Mouse (Mus musculus) kidney, adult 2 months (tissue): Measurements from ENCODE around the gene Polr2c. TPM values are rescaled to one million over a fixed set of nuclear protein-coding genes. Genes with fewer than 3 reads are reported as not detected.

Experiments
- DNase-seq: peaks from one replicate; pipeline ENCODE4 v3.0.0; 2021
- H3K27ac ChIP-seq: fragments of 200-500 bp; 2 replicates; pipeline ENCODE4 v1.5.1; 2012; ENCODE audit warnings: low read depth, low read length, control low read depth, inconsistent platforms; ENCODE audit not compliant: insufficient read depth
- H3K27me3 ChIP-seq: fragments of 200-500 bp; replicated peaks from 2 replicates; pipeline ENCODE4 v1.6.1; 2012; ENCODE audit warnings: mild to moderate bottlenecking, moderate library complexity, low read length, inconsistent platforms; ENCODE audit not compliant: control insufficient read depth, insufficient read depth
- H3K36me3 ChIP-seq: fragments of 200-500 bp; 2 replicates; pipeline ENCODE4 v1.6.1; 2012; ENCODE audit warnings: mild to moderate bottlenecking, moderate library complexity, low read length, inconsistent platforms; ENCODE audit not compliant: control insufficient read depth, insufficient read depth
- H3K4me1 ChIP-seq: fragments of 200-500 bp; 2 replicates; pipeline ENCODE4 v1.6.1; 2011; ENCODE audit warnings: low read length; ENCODE audit not compliant: control insufficient read depth, insufficient read depth
- H3K4me3 ChIP-seq: fragments of 200-500 bp; 2 replicates; pipeline ENCODE4 v1.5.1; 2011; ENCODE audit warnings: mild to moderate bottlenecking, low read depth, low read length, control low read depth; ENCODE audit not compliant: insufficient read depth
- CTCF ChIP-seq: fragments of 200-500 bp; conservative IDR thresholded peaks from 2 replicates; pipeline ENCODE4 v1.5.1; 2011; ENCODE audit warnings: low read depth, mild to moderate bottlenecking, control low read depth, low read length, moderate library complexity, mixed read lengths; ENCODE audit not compliant: insufficient read depth, insufficient read length
- POLR2A ChIP-seq: fragments of 200-500 bp; IDR thresholded peaks from one replicate; pipeline ENCODE4 v1.6.1; 2011; ENCODE audit warnings: low read depth, low read length, control low read depth
- WGBS: fragments of 180-500 bp; shearing (Covaris S2); methylation state at CpG from one replicate; pipeline ENCODE4 v1.1.7; 2018; 5-methylcytosine and 5-hydroxymethylcytosine counted together
- polyA plus RNA-seq: library from polyadenylated mRNA; depleted of rRNA; stranded (reverse); fragments of >200 nt; gene quantifications from 2 replicates; pipeline ENCODE4 v1.2.3, GENCODE M21; 2012

Polr2c gene
- polyA plus RNA-seq, 1 experiment = 107 TPM

DNA sequence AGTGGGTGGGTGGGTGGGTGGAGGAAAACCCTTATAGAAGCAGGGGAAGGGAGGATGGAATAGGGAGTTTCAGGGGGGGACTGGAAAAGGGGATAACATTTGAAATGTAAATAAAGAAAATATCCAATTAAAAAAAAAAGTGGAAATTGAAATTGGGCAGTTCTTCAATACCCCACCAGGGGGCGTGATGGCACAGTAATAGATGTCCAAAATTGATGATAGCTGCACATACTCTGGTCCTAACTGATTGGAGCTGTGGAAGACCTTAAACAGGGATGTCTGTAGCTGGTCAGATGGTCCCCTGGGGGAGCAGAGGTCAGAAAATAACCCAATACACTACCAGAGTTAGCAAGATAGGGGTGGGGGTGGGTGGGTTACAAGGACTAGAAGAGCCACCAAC, 42.7 kb upstream of the Polr2c start:
- DNase-seq = peak; percentile 43
- Histone ChIP-seq H3K4me1 (0 out of 2 replicates have a peak, but pooled peaks cover 2% of the 10 kb centered on the region), H3K27ac (no peak overlapping the region), H3K27me3 (no peaks in the 10 kb centered on the region), H3K36me3 (no peaks in the 10 kb centered on the region), H3K4me3 (no peak overlapping the region)
- 0% methylated on average over 1 of the region's 1 CpGs for WGBS
- peak; percentile 35; the same call in 1 of the 2 replicates for TF ChIP-seq CTCF
- no peak for TF ChIP-seq POLR2A

DNA sequence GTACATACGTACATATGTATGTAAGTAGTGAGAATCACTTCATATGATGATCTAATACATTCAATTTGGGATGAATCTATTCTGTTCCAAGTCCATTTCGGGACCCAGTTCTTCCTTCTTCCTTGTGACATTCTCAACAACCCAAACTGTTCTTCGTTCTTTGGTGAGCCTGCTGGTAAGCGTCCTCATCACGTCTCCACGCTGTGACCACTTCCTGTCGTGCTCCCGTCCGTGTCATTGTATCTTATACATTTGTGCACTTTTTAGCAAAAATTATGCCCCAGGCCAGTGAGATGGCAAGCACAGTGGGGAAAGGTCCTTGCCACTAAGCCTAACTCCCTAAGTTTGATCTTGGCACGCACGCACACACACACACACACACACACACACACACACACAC, 39.3 kb upstream of the Polr2c start:
- no peaks in the 10 kb centered on the region for H3K4me1 ChIP-seq
- TF ChIP-seq CTCF = no peak
- no peak for TF ChIP-seq POLR2A
- no peak overlapping the region for H3K27ac ChIP-seq
- WGBS = 82% methylated on average over 11 of the region's 11 CpGs
- no peaks in the 10 kb centered on the region for H3K36me3 ChIP-seq
- H3K27me3 ChIP-seq = no peaks in the 10 kb centered on the region
- DNase-seq = no peak
- H3K4me3 ChIP-seq = no peak overlapping the region

DNA sequence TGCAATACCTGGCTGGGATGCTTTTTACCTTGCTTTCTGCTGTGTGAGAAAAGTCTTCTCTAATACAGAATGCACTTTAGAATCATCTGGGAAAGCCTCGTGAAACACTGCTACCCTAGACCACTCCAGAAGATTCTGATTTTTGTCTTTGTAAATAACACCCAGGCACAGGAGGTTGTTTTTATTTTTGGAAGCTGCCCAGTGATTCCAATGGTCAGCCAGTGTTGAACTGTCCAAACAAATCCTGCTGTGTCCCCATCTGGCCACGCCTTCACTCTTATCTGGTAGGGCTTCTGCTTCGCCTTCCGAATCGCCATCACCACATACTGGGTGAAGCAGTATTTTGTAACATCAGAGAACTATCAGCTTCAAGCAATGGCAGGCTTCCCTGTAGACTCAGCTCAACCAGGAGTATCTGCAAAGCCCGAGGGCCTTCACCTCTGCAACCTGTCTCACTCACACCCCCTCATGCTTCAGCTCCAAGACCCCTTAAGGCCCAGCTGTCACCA, 37.5 kb upstream of the Polr2c start:
- no peaks in the 10 kb centered on the region for H3K4me1 ChIP-seq
- DNase-seq = no peak
- H3K36me3 ChIP-seq = no peaks in the 10 kb centered on the region
- TF ChIP-seq POLR2A = no peak
- no peak for TF ChIP-seq CTCF
- 86% methylated on average over 6 of the region's 6 CpGs for WGBS
- H3K27me3 ChIP-seq = no peaks in the 10 kb centered on the region
- H3K27ac ChIP-seq = no peak overlapping the region
- H3K4me3 ChIP-seq = no peak overlapping the region

GRCm38 (mm10) chr8:94820553-94820952, 36.7 kb upstream of the Polr2c start:
- 59% methylated on average over 7 of the region's 7 CpGs for WGBS
- no peaks in the 10 kb centered on the region; the same call in 1 of the 2 replicates for H3K36me3 ChIP-seq

DNA sequence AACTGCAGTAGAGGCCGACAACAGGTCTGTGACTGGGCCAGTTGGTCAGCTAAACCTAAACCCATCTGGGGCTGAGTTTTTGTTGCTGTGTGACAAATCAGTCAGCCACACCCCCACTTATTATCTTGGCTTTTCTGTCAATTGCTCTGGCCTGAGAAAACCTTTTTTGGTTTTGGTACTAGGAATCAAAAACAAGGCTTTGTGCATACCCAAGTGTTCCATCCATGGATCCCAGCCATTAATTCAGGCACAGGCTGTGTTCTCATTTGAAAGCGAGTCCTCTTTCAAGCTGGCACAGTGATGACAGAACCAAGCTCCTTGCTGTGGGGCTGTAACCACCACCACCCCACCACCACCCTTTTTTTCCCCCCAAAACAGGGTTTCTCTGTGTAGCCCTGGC, 35.9 kb upstream of the Polr2c start:
- Histone ChIP-seq H3K27ac (peak overlapping the region; percentile 36; the same call in 1 of the 2 replicates), H3K27me3 (no peaks in the 10 kb centered on the region), H3K4me3 (no peak overlapping the region), H3K36me3 (peaks cover under 1% of the 10 kb centered on the region), H3K4me1 (no peaks in the 10 kb centered on the region)
- TF ChIP-seq POLR2A (no peak), CTCF (no peak)
- WGBS = 88% methylated on average over 2 of the region's 2 CpGs
- DNase-seq = no peak

More at GRCm38 (mm10) chr8:94820553-94820952, 36.7 kb upstream of the Polr2c start:
- Histone ChIP-seq H3K27me3 (no peaks in the 10 kb centered on the region), H3K27ac (no peak overlapping the region), H3K4me3 (no peak overlapping the region), H3K4me1 (no peaks in the 10 kb centered on the region)
- DNase-seq = peak; percentile 77
- TF ChIP-seq CTCF = no peak
- no peak for TF ChIP-seq POLR2A

GRCm38 (mm10) chr8:94822637-94823560, 34.4 kb upstream of the Polr2c start:
- Histone ChIP-seq H3K4me1 (no peaks in the 10 kb centered on the region), H3K4me3 (no peak overlapping the region), H3K27ac (no peak overlapping the region), H3K36me3 (peaks cover 5% of the 10 kb centered on the region), H3K27me3 (no peaks in the 10 kb centered on the region)
- no peak for TF ChIP-seq POLR2A
- peak; percentile 80 for TF ChIP-seq CTCF
- peak; percentile 78 for DNase-seq
- WGBS = 68% methylated on average over 23 of the region's 23 CpGs

DNA sequence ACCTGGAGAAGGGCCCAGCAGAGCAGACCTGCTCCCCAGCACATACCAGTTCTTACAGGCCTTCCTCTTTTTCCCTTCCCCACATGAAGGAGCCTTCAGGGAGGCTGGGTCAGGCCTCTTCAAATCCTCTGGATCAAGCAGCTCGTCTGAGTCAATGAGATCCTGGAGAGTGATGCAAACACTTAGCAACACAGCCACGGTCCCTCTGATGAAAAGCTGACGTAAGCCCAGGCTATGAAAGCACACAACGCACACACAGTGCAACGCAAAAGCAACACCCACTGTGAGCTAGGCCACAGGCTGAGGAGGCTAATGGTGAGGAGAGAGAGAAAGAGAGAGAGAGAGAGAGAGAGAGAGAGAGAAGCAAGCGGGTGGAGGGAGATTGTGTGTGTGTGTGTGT, 32.1 kb upstream of the Polr2c start:
- 90% methylated on average over 6 of the region's 6 CpGs for WGBS
- no peak for DNase-seq
- peaks cover 8% of the 10 kb centered on the region for H3K36me3 ChIP-seq

More for the DNA sequence above, 32.1 kb upstream of the Polr2c start:
- Histone ChIP-seq H3K27ac (no peak overlapping the region), H3K27me3 (no peaks in the 10 kb centered on the region), H3K4me3 (no peak overlapping the region), H3K4me1 (no peaks in the 10 kb centered on the region)
- TF ChIP-seq CTCF = no peak
- no peak for TF ChIP-seq POLR2A
